Mouse (Mus musculus) MN1 (cell line): Measurements from ENCODE around the gene Hcfc1r1.

Source experiments
- DNase-seq: peaks from one replicate; pipeline ENCODE4 v3.0.0-alpha.2; 2016; ENCODE audit warnings: low spot score

Gene Hcfc1r1

DNA sequence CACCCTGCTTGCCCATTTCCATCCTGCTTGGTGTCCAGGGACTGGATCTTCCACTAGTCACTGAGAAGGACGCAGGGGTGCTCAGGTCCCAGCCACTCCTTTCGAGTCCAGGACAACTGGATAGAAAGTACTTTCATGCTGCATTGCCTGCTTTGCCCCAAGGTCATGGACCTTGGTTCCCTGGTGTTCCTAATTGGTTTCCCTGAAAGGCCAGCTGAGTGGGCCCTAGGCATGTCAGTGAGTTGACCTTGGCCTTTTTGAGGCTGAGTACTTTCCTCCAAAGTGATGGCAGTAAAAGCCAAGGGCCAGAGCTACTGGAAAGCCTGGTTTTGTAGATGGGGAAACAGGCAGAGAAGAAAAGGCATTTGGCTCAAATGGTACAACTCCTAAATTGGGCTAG is 48.5 kb downstream of the Hcfc1r1 start:
- DNase-seq = no peak

DNA sequence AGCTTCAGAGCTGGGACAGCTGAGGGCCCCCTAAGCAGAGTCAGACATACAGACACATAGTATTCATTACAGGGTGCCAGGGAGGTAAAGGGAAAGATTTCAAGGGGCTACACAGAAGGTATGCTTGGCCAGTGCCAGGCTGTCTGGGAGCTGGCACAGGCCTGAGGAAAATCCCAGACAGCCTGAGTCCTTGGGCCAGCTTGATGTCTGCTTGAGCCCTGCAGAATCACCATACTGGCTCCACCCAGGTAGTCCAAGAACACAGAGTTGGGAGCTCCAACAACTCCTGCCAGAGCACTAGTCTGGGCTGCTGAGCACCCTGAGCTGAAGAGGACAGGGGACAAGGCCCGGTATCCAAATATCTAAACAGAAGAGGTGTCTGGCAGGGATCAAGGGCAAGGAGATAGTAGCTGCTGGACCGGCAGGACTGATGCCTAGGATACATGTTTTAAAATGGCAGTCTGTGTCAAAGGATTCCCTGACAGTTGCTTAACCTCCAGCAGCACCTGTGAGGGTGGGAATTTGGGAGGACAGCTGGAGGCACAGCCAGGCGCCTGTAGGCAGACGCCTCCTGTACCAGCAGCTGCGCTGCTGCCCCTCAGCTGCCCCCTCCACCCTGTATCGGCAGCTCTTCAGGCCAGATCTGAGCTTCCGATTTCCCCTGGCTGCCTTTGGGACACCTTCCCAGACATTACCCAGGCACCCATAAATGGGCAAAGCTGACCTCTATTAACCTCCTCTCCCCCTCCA is 49.2 kb downstream of the Hcfc1r1 start, which contains the start of gene 1520401A03Rik:
1520401A03Rik (minus strand) TSS at position 408 of the 750 bp plus-strand sequence.
- DNase-seq = no peak
